Mouse (Mus musculus): ENCODE results near the gene A930002H24Rik. TPM values are rescaled to one million over a fixed set of nuclear protein-coding genes. Genes with fewer than 3 reads are reported as not detected.

A930002H24Rik gene
- 3.2 TPM for polyA plus RNA-seq (2014; fragmentation: Illumina TruSeq; extraction: RNeasy Lipid Tissue Mini Kit (QIAGEN cat#74804); ENCODE audit: low read depth, low replicate concordance)

GRCm38 (mm10) chr17:63863647-63864149, at the start of gene A930002H24Rik:
TSS of gene A930002H24Rik (minus strand) at chr17:63863791.

DNA sequence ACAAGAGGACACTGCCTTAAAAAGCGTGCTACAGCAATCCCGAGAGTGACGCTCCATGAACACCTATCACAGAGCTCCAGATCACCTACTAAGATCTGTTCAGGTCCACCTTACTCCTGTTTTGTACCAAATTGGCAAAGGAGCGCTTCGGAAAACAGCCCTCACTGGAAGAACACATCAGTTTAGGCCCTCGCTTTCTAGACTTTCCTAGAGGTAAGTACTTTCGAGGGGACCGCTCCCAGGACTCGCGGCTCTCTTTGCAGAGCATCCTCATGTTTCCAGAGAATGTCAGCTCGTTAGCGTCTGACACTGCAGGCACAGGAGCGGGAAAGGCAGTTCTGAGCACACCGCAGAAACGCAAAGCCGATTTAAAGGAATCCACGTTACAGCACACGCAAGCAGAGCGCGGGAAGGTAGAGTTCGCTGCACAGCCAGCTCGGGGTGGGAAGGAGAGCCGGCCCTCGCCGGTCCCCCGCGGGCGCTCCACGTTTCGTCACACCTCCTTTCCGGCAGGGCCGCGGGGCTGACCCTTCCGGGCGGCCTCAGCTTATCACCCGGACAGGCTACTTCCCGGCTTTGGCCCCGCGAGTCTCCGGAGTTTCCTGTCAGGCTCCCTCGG, 470 bp downstream of the A930002H24Rik start, which contains the start of gene Fer:
Gene Fer, plus strand, starts transcription at position 51 of the 619 bp plus-strand sequence.

Other genes starting within 250 kb of the A930002H24Rik start
- gene Fer, start 729 bp downstream of the A930002H24Rik start, polyA plus RNA-seq (2014; fragmentation: Illumina TruSeq; extraction: RNeasy Lipid Tissue Mini Kit (QIAGEN cat#74804); ENCODE audit: low read depth, low replicate concordance): 11.6 TPM